Mouse (Mus musculus) stomach, postnatal 0 days (tissue): ENCODE results near the gene 1700080E11Rik.

ENCODE experiments used
- CTCF ChIP-seq: IDR thresholded peaks from 2 replicates; pipeline ENCODE4 v1.5.1; 2016; ENCODE audit warnings: antibody characterized with exemption, low read depth, mild to moderate bottlenecking, moderate library complexity
- EP300 ChIP-seq: optimal IDR thresholded peaks from 2 replicates; pipeline ENCODE3; 2016; ENCODE audit warnings: antibody characterized with exemption

DNA sequence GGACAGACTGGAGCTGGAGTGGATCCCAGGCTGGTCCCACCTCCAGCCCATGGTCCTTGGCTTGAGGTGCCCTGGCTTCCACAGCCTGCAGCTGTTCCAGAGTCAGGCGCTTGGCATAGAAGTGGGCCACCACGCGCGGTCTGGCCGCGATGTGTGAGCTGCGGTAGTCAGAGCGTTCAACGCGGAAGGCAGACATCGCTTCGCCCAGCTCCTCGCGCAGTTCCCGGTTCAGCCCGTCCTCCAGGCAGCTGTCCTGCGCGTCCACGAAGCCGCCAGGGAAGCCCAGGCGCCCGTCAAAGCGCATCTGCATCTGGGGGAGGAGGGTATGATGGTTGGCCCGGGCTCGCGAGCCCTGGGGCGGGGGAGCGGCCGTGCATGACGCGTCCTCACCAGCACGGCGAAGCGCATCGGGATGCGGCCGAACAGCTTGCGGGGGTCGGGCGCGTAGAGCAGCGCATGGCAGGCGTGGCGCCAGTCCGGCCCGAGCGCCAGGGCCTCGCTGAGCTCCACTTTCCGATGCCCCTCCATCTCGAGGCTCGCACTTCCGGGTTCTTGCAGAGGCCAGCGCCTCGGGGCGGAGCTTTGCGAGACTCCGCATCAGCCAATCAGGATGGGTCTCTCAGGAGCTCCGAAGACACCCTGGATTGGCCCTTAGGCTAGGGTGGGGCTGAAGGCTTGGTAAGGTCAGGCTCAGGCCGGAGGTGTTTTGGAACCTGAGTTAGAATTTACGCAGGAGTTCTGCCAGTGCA, 13.5 kb downstream of the 1700080E11Rik start, which contains the start of gene Nudt16:
- TF ChIP-seq CTCF: no peak
- TF ChIP-seq EP300: no peak
